Mouse (Mus musculus) small intestine, adult 2 months (tissue): ENCODE data around the gene Nmt1.

Experiments
- CTCF ChIP-seq: fragments of 200-500 bp; IDR thresholded peaks from 2 replicates; pipeline ENCODE4 v1.5.1; 2012; ENCODE audit warnings: low read depth, mild to moderate bottlenecking, control low read depth, inconsistent platforms, low read length, moderate library complexity, mixed read lengths; ENCODE audit not compliant: insufficient replicate concordance, insufficient read length; ENCODE audit errors: extremely low read depth
- POLR2A ChIP-seq: fragments of 200-500 bp; IDR thresholded peaks from 2 replicates; pipeline ENCODE4 v1.6.1; 2012; ENCODE audit warnings: low read depth, mild to moderate bottlenecking, control low read depth, inconsistent platforms, low read length, moderate library complexity

DNA sequence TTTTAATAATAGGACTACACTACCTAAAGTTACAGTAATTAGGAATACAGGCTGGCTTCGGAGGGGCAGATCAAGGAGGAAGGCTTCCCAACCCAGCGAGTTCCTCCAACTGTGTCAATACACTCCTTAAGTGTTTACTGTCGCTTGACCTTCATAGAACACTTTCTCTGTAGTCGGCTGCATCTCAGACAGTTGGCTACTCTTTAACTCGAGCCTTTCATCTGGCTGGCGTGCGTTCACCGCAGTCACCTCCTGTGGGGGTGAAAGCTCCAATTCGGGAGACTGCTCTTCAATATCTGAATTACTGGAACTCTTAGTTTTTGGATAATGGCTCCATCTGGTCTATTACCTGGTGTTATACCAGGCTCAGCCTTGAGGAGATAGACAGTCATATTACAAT lies 10.3 kb upstream of the Nmt1 start:
- TF ChIP-seq CTCF: no peak
- no peak for TF ChIP-seq POLR2A
